Mouse (Mus musculus) heart, adult 2 months (tissue): ENCODE data around the gene Sumo3.

Experiments
- CTCF ChIP-seq: fragments of 200-600 bp; IDR thresholded peaks from 2 replicates; pipeline ENCODE4 v1.8.1; 2022; ENCODE audit warnings: antibody characterized with exemption, mild to moderate bottlenecking, moderate library complexity
- EP300 ChIP-seq: fragments of 200-500 bp; IDR thresholded peaks from 2 replicates; pipeline ENCODE4 v1.6.1; 2011; ENCODE audit warnings: low read depth, low read length, control low read depth; ENCODE audit not compliant: insufficient read depth

GRCm38 (mm10) chr10:77566651-77567050, 39.2 kb upstream of the Sumo3 start:
- TF ChIP-seq CTCF (peak; percentile 99), EP300 (0 out of 2 replicates have a peak, but pooled peaks have one; percentile 50)
